Mouse (Mus musculus): ENCODE measurements around the gene Btk. TPM values are rescaled to one million over a fixed set of nuclear protein-coding genes. Genes with fewer than 3 reads are reported as not detected.

Gene Btk
- total RNA-seq, 2 experiments from 2014 or later = 54.9 to 63.3 TPM

GRCm38 (mm10) chrX:134585103-134586002, 2.0 kb upstream of the Btk start, which contains the start of gene Rpl36a:
Gene Rpl36a, plus strand, starts transcription at chrX:134585654.
- peak; percentile 85 for ATAC-seq (ENCODE audit: poor library complexity, severe bottlenecking)

GRCm38 (mm10) chrX:134582270-134582669, 1.1 kb downstream of the Btk start:
- no peak for ATAC-seq (ENCODE audit: poor library complexity, severe bottlenecking)

DNA sequence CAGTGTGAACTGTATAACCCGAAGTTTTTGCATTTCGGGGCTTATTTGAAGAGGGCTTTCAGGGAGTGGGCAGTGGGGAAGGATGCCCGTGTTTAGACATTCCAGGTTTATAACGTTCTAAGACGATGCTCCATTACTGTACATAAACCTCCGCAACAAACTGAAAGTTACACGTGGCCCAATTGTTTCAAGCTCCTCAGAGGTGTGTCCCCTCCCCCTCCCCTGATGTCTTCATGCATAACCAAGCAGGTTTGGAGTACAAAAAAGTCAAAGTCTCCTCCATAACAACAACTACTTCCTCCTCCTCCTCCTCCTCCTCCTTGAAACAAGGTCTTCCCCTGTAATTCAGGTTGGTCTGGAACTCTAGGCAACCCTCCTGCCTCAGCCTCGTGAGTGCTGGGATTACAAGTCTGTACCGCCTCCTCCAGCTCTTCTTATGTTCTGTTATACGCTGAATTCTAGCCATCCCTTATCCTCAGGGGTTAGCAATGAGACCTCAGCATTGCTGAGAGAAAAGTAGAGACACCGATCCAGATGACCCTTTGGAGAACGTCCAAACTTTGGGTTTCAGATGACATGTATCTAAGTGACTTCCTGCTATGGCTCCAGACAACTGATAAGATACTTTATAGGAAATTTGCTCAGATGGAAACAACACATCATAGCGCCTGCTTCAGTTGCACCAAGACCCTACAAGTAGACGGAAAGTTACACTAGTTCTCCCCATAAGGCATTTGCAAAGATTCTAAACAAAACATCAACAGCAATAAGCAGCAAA, 2.7 kb downstream of the Btk start:
- no peak for ATAC-seq (ENCODE audit: poor library complexity, severe bottlenecking)

DNA sequence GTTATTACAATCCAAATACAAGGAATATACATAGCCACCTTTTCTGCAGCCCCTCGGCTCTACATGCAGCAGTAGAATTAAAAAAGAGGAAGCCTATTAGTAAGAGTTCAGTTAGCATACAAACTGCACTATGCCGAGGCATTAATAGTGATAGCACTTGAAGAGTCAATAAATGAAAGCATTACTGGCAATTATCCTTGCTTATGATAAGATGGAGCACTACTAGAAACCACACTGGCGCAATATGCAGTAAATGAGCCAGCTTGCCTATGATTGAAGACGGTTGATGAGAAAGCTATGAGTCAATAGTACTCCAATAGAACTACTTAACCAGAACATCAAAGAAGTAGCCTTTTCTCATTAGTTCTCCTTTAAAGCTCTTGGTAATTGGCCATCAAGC, 5.5 kb downstream of the Btk start:
- ATAC-seq (ENCODE audit: poor library complexity, severe bottlenecking) = no peak

- peak; percentile 71 for ATAC-seq (ENCODE audit: poor library complexity, severe bottlenecking)
Observed at GRCm38 (mm10) chrX:134566536-134567222, 16.7 kb downstream of the Btk start.

GRCm38 (mm10) chrX:134564326-134564725, 19.0 kb downstream of the Btk start:
- ATAC-seq (ENCODE audit: poor library complexity, severe bottlenecking) = peak; percentile 51

DNA sequence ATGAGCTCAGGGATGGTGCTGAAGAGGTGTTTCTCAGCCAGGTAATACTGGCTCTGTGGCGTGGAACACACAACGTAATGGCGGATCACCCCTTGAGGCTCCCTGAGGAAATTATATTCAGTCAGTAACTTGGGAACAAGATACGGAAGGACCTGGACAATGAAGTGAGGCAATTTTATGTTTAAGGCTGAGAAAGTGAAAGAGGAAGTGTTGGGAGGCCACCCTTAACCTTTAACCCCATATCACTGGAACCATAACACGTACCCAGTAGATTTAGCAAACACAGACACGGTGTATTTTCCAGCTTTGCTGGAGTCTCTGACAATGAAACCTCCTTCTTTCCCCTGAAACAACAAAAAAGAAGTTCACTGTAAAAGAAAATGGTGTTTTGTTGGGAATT, 28.9 kb downstream of the Btk start:
- peak; percentile 77 for ATAC-seq (ENCODE audit: poor library complexity, severe bottlenecking)

- no peak for ATAC-seq (ENCODE audit: poor library complexity, severe bottlenecking)
Observed at GRCm38 (mm10) chrX:134553326-134553725, 30.0 kb downstream of the Btk start.

- ATAC-seq (ENCODE audit: poor library complexity, severe bottlenecking) = peak; percentile 69; the same call in 1 of the 2 replicates
Observed at GRCm38 (mm10) chrX:134550903-134551302, 32.5 kb downstream of the Btk start.

GRCm38 (mm10) chrX:134547330-134547729, 36.0 kb downstream of the Btk start:
- ATAC-seq (ENCODE audit: poor library complexity, severe bottlenecking) = no peak

DNA sequence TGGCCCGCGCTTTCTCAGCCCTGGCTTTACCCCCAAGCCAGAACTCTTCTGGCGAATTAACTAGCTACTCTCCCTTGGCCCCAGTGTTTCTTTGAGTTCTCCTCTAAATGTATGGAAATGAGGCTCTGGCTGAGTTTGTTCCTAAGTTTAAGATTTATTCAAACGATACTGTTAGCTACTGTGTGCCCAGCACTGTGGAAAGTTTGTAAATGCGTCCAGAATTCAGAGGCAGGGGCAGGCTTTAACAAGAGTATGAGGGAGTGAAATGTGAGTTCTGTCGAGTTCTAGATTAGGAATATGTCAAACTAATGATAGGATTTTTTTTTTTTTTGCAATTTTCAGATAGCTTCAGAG, 41.4 kb downstream of the Btk start:
- no peak for ATAC-seq (ENCODE audit: poor library complexity, severe bottlenecking)

- ATAC-seq (ENCODE audit: poor library complexity, severe bottlenecking) = peak; percentile 80
Observed at GRCm38 (mm10) chrX:134541145-134541954, 42.0 kb downstream of the Btk start, which contains the start of gene Timm8a1. Gene Timm8a1, minus strand, starts transcription at chrX:134541865.

- peak; percentile 19; the same call in 1 of the 2 replicates for ATAC-seq (ENCODE audit: poor library complexity, severe bottlenecking)
Observed at GRCm38 (mm10) chrX:134540414-134541135, 42.8 kb downstream of the Btk start.

- ATAC-seq (ENCODE audit: poor library complexity, severe bottlenecking) = peak; percentile 45; the same call in 1 of the 2 replicates
Observed at GRCm38 (mm10) chrX:134539795-134540194, 43.6 kb downstream of the Btk start.

DNA sequence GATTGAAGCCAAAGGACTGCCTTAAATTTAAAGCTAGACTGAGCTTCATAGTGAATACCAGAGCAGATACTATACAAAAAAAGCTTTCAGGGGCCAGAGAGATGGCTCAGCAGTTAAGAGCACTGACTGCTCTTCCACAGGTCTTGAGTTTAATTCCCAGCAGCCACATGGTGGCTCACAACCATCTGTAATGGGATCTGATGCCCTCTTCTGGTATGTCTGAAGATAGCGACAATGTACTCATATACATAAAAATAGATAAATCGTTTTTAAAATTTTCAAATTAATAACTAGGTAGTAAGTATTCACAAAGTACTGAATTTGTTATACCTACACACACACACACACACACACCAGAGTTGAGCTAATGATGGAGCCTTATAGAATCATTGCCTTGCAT, 50.0 kb downstream of the Btk start:
- ATAC-seq (ENCODE audit: poor library complexity, severe bottlenecking) = no peak

- ATAC-seq (ENCODE audit: poor library complexity, severe bottlenecking) = no peak
Observed at GRCm38 (mm10) chrX:134525260-134525659, 58.1 kb downstream of the Btk start.

DNA sequence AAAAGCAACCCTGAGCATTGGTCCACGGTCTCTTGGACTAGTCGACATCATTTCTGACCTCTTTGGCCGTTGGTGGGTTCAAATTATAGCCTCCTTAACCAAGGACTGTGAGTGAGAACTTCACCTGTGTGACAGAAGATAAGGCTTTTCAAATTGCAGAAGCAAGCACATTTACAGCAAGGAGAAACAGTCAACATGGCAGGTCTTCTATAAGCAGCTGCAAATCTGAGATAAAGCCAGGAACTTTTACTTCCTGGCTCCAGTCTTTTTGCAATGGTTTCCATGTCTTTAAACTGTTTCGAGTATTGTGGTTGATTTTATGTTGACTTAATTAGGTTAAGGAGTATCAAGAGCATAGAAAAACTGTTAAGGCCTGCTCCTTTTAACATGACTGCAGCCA, 59.6 kb downstream of the Btk start:
- no peak for ATAC-seq (ENCODE audit: poor library complexity, severe bottlenecking)

GRCm38 (mm10) chrX:134509473-134509872, 73.9 kb downstream of the Btk start:
- ATAC-seq (ENCODE audit: poor library complexity, severe bottlenecking) = no peak

DNA sequence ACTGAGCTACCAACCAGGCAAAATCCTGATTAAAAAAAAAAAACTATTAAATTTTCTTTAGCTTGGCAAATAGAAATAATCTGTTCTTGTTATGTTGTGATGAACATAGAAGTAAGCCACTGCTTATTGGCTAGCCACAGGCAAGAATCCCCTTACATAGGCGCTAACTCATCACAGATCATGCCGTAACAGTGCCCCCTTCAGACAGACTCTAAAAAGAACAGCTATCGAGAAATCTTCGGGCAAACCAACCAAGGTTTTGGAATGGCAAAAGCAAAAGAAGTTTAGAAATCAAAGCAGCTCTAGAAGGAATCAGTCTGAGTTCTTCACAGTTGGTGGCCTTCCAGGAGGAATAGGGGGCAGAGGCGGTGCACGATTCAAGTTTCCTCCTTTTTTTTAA, 75.4 kb downstream of the Btk start:
- ATAC-seq (ENCODE audit: poor library complexity, severe bottlenecking) = no peak

GRCm38 (mm10) chrX:134500651-134501050, 82.7 kb downstream of the Btk start:
- ATAC-seq (ENCODE audit: poor library complexity, severe bottlenecking) = no peak
